Mouse (Mus musculus) spleen, adult 18-20 months (tissue): ENCODE measurements at regions not wholly inside any gene's neighbourhood (a gene's known extent, or its start where the extent isn't known, plus 50 kb on each side); places are given as distances from the start of the nearest gene placed in this dataset.

ENCODE experiments used
- DNase-seq, 2 experiments: peaks; one replicate each; pipeline ENCODE4 v3.0.0; 2022; ENCODE audit warnings: mixed read lengths in 2 of 2

DNA sequence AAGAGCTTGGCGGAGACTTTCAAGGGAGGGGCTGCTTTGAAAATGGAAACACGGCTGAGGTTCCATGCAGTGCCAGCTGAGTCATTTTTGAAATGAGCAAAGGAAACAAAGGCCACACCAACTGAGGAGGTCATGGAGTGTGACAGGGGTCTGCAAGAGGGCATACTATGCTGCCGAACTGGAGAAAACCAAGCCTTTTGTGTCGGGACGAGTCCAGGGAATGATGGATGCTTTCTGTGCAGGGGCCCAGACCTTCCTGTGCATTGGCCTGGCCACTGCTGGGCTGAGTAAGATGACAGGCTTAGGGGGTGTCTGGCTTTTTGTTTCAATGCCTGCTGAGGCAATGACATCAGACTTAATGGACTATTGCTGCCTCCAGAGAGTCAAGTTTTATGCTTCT lies 203.8 kb upstream of the Ubash3b start:
- DNase-seq, result no peak

DNA sequence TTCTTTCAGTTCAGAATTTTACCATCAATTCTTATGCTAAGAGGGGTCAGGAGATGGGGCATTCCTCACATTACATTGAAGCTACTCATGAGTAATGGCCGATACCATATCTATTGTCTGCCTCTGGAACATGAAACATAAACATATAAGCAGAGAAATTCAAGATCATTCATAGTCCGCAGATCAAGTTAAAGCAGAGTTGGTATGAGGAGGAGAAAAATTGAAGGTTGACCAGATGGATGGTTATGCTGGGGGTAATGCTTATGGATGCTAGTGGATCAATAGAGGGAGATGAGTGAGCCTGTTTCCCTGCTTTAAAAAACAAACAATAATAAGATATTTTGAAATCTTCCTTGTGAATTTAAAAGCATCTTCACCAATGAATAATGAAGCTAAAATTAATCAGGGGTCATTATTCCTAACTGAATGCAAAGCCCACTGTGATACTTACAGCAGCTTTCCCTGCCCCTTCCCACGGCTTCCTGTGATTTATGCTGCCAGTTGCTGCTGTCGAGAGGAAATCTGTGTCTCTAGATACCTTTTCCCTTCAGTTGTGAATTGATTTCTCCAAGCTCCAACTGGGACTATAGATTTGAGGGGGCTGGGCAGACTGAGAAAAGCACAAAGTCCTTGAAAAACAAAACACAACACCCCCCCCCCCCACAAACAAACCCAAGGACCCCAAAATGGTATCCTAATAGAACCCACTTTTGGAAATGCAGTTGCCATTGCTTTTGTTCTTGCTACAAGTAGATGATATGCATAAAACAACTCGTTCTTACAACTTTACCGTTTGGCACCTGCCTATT lies 203.1 kb upstream of the Ubash3b start:
- DNase-seq, result no peak

DNA sequence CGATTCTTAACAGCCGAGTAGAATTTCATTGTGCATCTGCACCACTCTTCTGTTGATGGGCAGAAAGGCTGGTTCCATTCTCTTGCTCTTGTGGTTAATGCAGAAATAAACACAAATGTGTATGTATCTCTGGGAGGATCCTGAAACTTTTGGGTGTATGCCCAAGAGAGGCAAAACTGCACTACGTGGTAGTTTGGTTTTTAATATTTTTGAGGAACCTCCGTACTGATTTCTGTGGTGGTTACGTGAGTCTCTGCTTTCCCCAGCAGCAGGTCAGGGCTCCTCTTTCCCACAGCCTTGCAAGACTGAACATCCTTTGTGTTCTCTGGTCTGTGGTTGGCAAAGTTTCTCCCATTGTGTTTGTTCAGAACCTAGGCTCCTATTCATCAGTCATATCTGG lies 198.9 kb upstream of the Ubash3b start:
- no peak for DNase-seq

DNA sequence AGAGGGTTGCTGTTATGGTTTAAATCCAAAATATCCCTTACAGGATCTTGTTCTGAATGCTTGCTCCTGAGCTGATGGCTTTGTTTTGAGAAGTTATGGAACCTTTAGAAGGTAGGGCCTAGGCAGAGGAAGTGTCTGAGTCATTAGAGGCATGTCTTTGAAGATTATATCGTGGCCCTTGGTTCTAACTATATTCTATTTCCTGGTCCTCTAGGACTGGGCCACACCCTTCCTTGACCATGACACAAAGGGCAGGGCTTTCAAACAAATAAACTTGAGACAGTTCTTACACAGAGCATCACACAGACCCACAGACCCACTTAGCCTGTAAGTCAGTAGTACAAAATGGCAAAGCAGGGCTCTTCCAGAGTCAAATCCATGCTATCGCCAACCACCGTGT lies 197.8 kb upstream of the Ubash3b start:
- no peak for DNase-seq

DNA sequence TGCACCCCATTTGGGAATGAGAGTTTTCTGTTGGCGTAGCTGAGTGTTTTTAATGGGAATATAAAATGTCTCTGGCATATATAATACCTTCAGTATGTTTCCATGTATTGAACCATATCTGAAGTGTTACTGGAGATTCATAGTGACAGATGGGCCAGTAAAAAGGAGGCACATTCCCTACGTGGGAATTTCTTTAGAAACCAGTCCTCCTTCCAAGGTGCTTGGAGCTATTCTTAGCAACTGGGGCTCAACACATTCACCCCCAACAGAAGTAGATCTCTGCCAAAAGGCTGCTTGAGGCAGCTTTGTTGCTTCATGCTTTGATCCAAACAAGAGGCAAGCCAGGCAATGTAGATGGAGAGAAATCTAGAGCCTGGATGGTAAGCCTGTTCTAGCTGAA lies 183.8 kb upstream of the Ubash3b start:
- no peak for DNase-seq

DNA sequence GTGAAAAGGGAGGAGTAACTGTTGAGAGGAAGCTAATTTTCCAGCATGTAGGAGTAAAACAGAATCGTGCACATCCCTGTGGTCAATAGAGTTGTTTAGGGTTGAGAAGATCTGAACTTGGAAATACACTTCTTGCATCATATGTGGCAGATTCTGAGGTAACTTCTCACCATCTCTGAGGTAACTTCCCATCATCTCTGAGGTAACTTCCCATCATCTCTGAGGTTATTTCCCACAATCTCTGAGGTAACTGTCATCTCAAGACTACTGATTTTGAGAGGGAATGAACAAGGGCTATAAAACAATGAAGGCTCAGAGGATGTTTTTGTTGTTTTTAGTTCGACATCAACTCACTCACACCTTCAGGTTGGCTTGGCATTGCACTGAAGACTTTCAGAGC lies 175.9 kb upstream of the Ubash3b start:
- DNase-seq, result no peak

DNA sequence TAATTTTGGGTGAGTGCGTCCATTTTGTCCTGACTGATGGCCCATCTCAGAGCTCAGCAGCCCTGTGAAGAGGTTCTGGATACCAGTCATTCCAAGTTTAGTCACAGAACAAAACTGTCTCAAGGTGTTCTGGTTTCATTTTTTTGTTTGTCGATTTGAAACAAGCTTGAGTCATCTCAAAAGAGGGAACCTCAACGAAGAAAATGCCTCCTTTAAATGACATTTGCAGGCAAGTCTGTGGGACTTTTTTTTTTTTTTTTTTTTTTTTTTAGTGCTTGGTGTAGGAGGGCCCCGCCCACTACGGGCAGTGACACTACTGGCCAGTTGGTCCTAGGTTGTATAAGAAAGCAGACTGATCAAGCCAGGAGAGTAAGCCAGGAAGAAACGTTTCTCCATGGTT lies 175.3 kb upstream of the Ubash3b start:
- no peak for DNase-seq

DNA sequence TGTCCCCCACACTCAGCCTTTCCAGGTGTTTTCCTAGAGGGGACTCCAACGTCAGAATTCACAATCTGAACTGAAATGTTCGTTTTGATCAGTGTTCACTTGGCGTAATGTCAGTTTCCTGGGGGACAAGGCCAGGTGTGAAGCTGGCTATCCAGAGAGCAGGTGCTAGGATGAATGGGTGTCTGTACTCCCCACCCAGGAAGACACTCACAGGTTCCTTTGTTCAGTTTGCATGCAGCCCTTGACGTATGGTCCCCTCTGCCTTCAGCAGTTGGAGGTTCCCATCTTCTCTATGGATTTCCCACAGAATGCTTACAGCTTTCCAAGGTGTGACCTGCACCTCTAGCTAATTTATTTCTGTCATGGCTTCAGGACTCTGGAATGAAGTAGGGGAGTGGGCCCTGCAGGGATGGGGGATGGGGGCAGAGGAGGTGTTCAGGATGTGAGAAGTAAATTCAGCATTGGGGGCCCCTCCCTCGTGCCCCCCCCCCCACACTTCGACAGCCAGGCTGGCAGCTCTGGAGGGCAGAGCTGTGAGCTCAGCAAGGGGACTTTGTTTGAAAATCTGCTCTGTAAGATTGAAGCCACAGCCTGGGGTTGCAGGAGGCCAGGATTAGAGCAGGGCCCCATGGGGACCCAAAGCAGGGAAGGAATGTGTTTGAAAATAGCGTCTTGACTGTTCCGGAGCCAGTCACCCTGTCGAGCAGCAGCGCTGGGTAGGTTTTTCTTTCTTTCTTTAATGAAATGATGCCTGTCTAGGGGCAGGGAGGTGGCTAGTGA lies 173.2 kb upstream of the Ubash3b start:
- no peak for DNase-seq

DNA sequence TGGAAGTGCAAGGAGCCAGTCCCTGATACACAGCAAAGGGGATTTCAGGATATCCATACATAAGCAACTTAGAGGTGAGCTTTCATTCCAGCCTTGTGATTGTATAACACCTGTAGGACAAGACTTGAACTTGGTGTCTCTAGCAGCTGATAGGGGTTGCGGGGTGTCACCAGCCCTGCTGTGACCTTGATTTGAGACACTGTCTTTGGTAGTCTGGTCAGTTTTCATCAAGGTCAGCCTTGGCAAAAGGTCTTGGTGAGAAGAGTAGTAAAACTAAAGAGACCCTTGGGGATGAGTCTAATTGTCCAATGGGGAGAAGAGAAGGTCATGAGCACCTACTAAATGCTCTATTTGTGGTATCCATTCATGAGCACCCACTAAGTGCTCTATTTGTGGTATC lies 172.0 kb upstream of the Ubash3b start:
- DNase-seq, result no peak

DNA sequence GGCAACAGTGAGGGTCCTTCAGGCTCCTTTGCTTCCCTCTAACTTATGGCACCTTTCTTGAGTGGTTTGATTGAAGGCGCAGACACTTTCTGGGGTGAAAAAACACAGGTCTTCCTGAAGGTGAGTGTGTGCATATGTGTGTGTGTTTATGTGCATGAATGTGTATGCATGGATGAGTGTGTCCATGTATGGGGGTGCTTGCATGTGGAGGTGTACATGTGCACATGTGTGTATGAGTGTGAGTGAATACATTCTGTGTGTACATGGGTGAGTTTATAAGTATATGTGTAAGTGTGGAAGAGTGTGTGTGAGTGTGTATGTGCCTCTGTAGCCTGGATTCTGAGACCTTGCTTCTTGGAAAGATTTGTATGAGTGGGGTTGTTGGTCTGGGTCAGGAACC lies 167.5 kb upstream of the Ubash3b start:
- DNase-seq, result no peak

DNA sequence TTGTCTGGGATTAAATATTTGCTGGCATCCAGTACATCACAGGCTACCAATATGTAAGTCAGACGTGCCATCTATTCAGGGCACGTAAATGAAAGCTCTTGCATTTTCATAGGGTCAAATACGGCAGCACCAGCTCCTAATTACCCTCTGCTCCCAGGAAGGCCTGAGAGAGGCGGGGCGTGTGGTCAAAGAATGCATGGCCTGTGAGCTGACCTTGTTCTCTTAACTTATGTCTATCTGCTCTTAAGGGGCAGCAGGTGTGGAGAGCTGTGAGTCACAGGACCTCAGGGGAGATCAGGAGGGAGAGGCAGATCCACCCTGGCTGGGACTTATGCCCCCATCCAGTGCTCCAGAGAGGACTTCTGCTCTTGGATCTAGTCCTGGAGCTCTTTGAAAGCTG lies 167.0 kb upstream of the Ubash3b start:
- no peak for DNase-seq

DNA sequence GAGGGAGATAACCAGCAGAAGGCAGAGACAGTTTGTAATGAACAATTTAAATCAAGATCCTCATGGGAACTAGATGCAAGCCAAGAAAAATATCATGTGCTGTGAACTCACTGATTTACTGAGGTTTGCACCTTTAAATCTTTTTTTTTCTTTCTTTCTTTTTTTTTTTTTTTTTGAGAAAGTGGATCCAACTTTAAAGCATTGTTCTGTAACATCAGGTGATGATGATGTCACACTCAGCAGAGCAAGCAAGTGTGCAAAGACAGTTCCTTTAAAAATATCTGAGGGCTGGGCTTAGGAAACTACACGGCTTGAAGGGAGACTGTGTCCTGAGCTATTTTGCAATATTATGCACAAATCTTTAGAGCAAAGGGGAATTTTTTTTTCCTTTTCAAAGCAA lies 166.6 kb upstream of the Ubash3b start:
- no peak for DNase-seq

DNA sequence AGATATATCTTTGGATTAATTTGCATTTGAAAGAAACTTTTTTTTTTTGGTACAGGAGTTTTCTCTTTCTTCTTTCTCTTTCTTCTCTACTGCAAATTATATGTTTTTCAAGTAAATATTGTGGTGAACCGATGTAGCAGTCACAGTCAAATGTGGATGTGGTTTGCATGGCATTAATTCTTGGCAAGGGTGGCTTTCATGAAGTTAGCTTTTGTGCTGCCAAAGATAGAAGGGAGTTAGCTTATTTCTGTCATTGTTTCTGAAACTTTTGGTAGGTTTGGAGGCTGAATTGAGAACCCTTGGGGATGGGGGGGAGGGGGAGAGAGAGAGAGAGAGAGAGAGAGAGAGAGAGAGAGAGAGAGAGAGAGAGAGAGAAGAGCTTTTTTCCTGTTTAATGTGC lies 166.1 kb upstream of the Ubash3b start:
- no peak for DNase-seq

DNA sequence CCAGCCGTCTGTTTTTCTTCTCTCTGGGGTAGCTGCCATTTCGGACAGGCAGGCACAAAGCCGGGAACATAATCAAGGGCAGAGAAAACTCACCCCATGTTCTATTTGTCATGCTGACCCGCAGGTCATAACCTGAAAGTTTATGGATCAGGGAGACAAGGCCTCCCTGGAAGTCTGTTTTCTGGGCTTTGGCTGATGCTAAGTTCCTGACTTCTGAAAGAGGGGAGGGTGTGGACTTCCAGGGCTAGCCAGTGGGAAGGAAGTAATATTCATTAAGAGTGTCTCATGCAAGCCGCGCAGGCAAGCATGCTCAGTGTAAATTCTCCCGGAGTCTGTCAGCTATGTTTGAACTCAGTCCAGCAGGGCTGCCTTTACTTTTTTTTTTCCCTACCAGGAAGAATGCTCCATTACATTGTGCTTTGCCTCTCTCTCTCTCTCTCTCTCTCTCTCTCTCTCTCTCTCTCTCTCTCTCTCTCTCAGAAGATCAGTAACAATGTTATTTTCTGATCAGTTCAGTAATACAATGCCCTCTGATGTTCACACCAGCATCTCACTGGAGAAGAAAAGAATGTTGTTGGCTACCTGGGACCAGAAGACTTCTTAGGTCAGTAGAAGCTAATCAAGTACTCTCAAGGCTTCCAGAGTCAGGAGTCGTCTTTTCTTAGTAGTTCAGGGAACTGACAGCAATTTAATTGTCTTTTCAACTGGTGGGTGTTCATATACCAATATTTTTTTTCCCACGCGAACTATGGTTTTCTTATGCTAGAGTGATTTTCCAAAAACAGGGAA lies 165.5 kb upstream of the Ubash3b start:
- DNase-seq, result no peak

DNA sequence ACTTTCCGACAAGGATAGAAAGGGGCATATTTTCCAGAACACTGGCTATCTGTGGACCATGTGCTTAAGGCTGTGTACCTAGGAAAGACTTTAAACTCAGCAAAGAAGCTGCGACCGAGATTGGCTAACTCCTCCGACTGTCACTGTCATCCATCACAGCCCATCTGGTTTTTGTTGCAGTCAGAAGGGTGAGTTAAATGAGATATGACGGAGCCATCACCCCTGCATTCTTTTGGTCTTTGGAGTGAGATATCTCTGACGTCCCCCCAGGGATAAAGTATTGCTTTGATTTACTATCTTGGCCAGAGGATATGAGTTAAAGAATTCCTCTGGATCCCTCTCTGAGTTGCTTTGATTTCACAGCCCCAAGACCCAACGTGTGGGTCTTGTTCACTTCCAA lies 160.0 kb upstream of the Ubash3b start:
- no peak for DNase-seq

DNA sequence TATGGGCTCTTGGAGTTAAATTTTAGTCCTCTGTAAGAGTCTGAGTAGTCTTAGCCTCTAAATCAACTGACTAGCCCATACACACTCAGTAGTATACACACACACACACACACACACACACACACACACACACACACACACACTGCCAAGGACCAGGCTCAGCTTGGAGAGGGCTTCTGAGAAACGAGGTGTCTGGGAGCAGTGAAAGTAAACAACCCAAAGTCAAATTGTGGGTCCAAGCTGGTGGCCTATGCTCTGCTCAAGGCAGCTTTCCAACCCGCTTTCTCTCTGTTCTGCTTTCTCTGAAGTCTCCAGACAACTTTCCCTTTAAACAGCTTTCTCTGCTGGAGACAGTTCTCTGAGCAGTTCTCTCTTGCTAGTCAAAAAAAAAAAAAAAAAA lies 157.6 kb upstream of the Ubash3b start:
- no peak for DNase-seq

DNA sequence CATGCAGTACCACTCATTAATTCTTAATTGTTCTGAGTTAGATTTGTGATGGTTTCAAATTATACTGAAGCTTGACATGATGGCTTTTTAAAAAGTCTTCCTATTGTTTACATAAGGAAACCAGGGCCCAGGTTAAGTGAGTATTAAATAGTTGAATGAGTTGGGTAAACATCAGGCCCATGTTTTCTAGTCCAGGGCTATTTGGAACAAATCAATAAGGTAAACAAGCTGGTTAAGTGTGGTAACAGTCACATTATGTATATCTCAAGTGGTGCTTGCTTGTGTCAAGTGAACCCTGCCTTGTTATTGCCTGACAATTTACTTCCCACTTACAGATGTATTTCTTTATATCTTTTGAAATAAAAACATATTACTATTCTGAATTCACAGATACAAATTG lies 144.7 kb upstream of the Ubash3b start:
- no peak for DNase-seq

DNA sequence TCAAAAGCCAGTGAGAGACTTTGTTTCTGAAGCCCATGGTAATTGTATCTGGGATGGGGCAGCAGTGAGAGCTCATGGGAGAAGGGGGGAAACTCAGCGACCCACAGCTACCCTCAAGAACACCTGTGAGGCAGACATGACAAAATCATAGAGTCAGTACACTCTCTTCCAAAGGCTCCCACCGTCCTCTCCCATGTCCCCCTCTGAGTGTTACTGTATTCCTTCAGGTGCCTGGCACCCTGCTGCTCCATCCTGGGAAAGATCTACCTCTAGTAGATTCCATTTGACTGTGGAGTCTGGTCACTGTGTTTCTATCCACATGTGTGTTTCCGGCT lies 142.0 kb upstream of the Ubash3b start:
- no peak for DNase-seq

DNA sequence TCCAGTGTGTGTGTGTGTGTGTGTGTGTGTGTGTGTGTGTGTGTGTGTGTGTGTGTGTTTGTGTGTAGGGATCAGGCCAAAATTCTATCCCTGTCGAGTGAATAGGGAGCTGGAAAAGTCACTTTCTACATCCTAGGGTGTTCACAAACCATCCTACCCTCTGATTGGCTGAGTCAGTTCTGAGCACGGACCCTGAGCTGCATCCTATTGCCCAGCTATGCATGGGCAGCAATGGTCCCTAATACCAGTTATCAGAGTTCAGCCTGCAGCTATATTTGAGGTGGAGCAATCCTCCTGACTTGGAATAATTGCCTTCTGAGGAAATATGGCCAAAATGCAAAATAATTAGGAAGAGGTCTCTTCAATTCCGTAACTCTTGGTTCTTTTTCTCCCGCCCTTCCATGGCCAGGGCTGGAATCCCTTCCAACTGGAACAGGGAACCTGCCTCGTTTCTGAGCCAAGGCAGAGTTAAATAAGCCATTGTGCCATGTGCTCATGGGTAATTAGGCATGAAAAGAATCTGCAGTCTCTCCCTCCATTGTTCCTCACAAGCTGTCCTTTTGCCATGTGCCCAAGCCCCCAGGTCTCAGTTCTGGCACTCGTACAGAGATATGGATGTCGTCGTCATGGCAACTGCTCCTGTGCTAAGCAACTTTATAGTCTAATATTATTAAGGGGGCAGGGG lies 141.5 kb upstream of the Ubash3b start:
- DNase-seq, result no peak

DNA sequence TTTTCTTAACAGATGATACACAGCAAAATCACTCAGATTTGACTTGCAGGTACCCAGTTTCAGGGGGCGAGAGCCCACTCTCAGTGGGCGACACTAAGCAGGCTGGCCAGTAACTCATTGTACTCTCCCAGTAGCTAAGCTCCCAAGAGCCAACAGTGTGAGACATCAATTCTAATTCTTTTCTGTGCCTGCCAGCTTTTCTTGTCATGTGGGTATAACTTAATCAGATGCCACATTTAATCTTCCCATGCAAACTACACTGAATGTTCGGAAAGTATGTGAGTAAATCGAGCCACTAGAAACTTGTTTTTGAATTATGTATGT lies 124.6 kb upstream of the Ubash3b start:
- DNase-seq, result no peak

DNA sequence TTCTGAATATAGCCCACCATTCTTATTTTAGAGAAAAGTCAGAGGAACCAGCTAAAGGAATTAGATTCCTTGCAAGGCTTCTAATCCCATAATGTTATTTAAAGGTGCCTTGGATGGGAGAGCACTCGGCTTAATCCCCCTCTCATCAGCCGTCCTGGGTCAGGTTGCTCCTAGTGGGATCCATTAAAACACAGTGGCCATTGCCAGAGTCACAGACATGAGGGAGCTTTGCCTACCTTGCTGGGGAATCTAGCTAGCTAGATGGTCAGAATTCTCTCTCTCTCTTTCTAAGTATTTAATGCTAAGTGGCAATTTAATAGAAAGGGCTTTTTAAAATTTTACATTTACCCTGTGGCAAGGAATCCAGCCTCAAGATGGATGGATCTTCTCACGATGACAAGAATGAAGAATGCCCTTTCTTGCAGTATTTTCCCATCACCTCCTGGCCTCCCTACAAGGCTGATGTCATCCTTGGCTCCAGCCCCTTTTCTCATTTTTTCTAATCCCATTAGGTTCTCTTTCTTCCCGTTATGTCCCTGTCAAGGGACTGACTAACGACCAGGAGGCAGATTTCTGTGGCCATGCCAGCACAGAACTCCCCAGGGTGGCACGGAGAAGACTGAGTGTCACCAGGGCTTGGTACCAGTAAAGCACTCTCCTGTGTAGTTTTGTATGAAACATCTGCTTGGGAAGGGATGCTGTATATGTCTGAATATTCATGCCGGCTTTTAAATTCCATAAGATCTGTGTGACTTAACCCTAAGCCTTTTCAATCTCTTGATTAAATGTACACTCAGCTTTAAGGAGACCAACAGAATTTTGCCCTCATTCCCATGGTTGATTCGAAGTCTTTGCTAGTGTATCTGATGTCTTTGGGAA lies 124.0 kb upstream of the Ubash3b start:
- DNase-seq, result no peak

DNA sequence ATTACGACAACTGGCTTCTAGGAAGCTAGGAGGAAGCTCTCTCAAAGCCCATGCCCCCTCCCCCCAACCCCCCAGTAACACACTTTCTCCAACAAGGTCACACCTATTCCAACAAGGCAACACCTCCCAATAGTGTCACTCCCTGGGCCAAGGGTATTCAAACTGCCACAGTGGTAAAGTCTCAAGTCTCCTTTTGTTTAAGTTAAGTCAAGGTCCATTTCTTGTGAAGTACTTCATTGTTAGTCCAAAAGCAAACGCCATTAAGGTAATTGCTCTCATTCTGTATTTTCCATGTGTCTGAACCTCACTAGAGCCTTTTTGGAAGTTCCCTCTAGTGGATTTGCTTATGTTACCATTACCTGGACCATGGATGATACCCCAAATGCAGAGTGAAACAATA lies 116.2 kb upstream of the Ubash3b start:
- DNase-seq, result no peak
